Mouse (Mus musculus) lung, embryonic 14.5 days (tissue): ENCODE results near the gene Tia1. TPM values are rescaled to one million over a fixed set of nuclear protein-coding genes. Genes with fewer than 3 reads are reported as not detected.
A peak's percentile ranks its signal among the peaks of the same experiment; 100 is the strongest.

Experiments used
- ATAC-seq: fragments of 200-750 bp; cut with Nextera tagmentation; 2 replicates; pipeline ENCODE4 v1.8.0; 2017; ENCODE audit warnings: mild to moderate bottlenecking, moderate TSS enrichment, moderate library complexity; ENCODE audit not compliant: insufficient read depth
- DNase-seq: peaks from one replicate; pipeline ENCODE4 v3.0.0-alpha.2; 2015
- H3K27ac ChIP-seq: fragments of 300-500 bp; sonication (generic); 2 replicates; pipeline ENCODE4 v1.5.1; 2014; ENCODE audit warnings: low read depth, mild to moderate bottlenecking, moderate library complexity
- H3K27me3 ChIP-seq: fragments of 300-500 bp; sonication (generic); 2 replicates; pipeline ENCODE4 v1.6.1; 2014; ENCODE audit warnings: low read length, control low read depth; ENCODE audit not compliant: insufficient read depth
- H3K36me3 ChIP-seq: fragments of 300-500 bp; sonication (generic); 2 replicates; pipeline ENCODE4 v1.6.1; 2014; ENCODE audit warnings: control low read depth; ENCODE audit not compliant: insufficient read depth
- H3K4me1 ChIP-seq: fragments of 300-500 bp; sonication (generic); 2 replicates; pipeline ENCODE4 v1.6.1; 2014; ENCODE audit warnings: antibody characterized with exemption, control low read depth; ENCODE audit not compliant: insufficient read depth
- H3K4me2 ChIP-seq: fragments of 300-500 bp; sonication (generic); 2 replicates; pipeline ENCODE4 v1.6.1; 2014; ENCODE audit warnings: mild to moderate bottlenecking
- H3K4me3 ChIP-seq: fragments of 300-500 bp; sonication (generic); 2 replicates; pipeline ENCODE4 v1.5.1; 2014; ENCODE audit warnings: low read depth, low read length
- H3K9ac ChIP-seq: fragments of 300-500 bp; sonication (generic); 2 replicates; pipeline ENCODE4 v1.6.1; 2014
- H3K9me3 ChIP-seq: fragments of 300-500 bp; sonication (generic); 2 replicates; pipeline ENCODE4 v1.6.1; 2016; ENCODE audit warnings: low read depth, low read length, control low read depth
- CTCF ChIP-seq: IDR thresholded peaks from 2 replicates; pipeline ENCODE4 v1.5.1; 2016; ENCODE audit warnings: antibody characterized with exemption, low read depth
- WGBS: fragments of 180-500 bp; shearing (Covaris S2); extraction: QIAGEN DNeasy Blood & Tissue Kit; methylation state at CpG from one replicate; pipeline ENCODE4 v1.1.7; 2014; 5-methylcytosine and 5-hydroxymethylcytosine counted together
- polyA plus RNA-seq: library from polyadenylated mRNA; unstranded; fragments of >200 nt; fragmentation: Nextera tagmentation; extraction: Ambion mirVana; gene quantifications from 2 replicates; pipeline ENCODE4 v1.2.1, GENCODE M21; 2014

Tia1 gene
- polyA plus RNA-seq, 1 experiment from 2014 or later = 219 TPM

GRCm38 (mm10) chr6:86472100-86472955, 68.3 kb downstream of the Tia1 start:
- H3K27ac ChIP-seq = peak overlapping the region; percentile 92
- peak; percentile 94 for ATAC-seq
- WGBS = under 1% methylated on average over 56 of the region's 56 CpGs

GRCm38 (mm10) chr6:86473077-86473476, 69.1 kb downstream of the Tia1 start:
- Histone ChIP-seq H3K4me1 (peaks cover 10% of the 10 kb centered on the region; the same call in 1 of the 2 replicates), H3K4me3 (peak overlapping the region; percentile 42), H3K36me3 (peaks cover 18% of the 10 kb centered on the region; the same call in 1 of the 2 replicates), H3K4me2 (peak overlapping the region; percentile 90), H3K27ac (peak overlapping the region; percentile 92), H3K9me3 (no peaks in the 10 kb centered on the region), H3K27me3 (no peaks in the 10 kb centered on the region), H3K9ac (peak overlapping the region; percentile 53)
- ATAC-seq (peak; percentile 14; the same call in 1 of the 2 replicates), DNase-seq (peak; percentile 32)
- TF ChIP-seq CTCF = peak; percentile 30; the same call in 1 of the 2 replicates
- 53% methylated on average over 7 of the region's 7 CpGs for WGBS

More at GRCm38 (mm10) chr6:86472100-86472955, 68.3 kb downstream of the Tia1 start:
- Histone ChIP-seq H3K4me3 (peak overlapping the region; percentile 42), H3K4me2 (peak overlapping the region; percentile 90), H3K4me1 (peaks cover 10% of the 10 kb centered on the region; the same call in 1 of the 2 replicates), H3K36me3 (peaks cover 18% of the 10 kb centered on the region; the same call in 1 of the 2 replicates), H3K27me3 (no peaks in the 10 kb centered on the region), H3K9me3 (no peaks in the 10 kb centered on the region), H3K9ac (peak overlapping the region; percentile 66)
- DNase-seq = peak; percentile 100
- peak; percentile 97 for TF ChIP-seq CTCF

GRCm38 (mm10) chr6:86474072-86474471, 70.1 kb downstream of the Tia1 start:
- Histone ChIP-seq H3K27me3 (no peaks in the 10 kb centered on the region), H3K27ac (no peak overlapping the region; the same call in 1 of the 2 replicates), H3K4me2 (no peak overlapping the region), H3K4me3 (no peak overlapping the region), H3K9me3 (no peaks in the 10 kb centered on the region), H3K36me3 (peaks cover 13% of the 10 kb centered on the region; the same call in 1 of the 2 replicates), H3K4me1 (peaks cover 10% of the 10 kb centered on the region; the same call in 1 of the 2 replicates), H3K9ac (no peak overlapping the region)
- no peak for ATAC-seq
- no peak for DNase-seq
- WGBS = 93% methylated on average over 5 of the region's 5 CpGs
- TF ChIP-seq CTCF = no peak

- H3K9ac ChIP-seq = no peak overlapping the region
- H3K27ac ChIP-seq = peak overlapping the region; percentile 58; the same call in 1 of the 2 replicates
- no peak for TF ChIP-seq CTCF
- no peak overlapping the region for H3K4me3 ChIP-seq
- no peaks in the 10 kb centered on the region for H3K27me3 ChIP-seq
- peaks cover 10% of the 10 kb centered on the region; the same call in 1 of the 2 replicates for H3K4me1 ChIP-seq
- no peak overlapping the region for H3K4me2 ChIP-seq
- no peaks in the 10 kb centered on the region for H3K9me3 ChIP-seq
- peaks cover 8% of the 10 kb centered on the region; the same call in 1 of the 2 replicates for H3K36me3 ChIP-seq
- DNase-seq (no peak), ATAC-seq (no peak)
Measured at GRCm38 (mm10) chr6:86474646-86475181, 70.7 kb downstream of the Tia1 start.

- H3K27ac ChIP-seq = peak overlapping the region; percentile 58; the same call in 1 of the 2 replicates
- no peak for ATAC-seq
Measured at GRCm38 (mm10) chr6:86475462-86476167, 71.6 kb downstream of the Tia1 start.

GRCm38 (mm10) chr6:86476931-86477330, 72.9 kb downstream of the Tia1 start:
- H3K9me3 ChIP-seq = no peaks in the 10 kb centered on the region
- H3K4me2 ChIP-seq = no peak overlapping the region
- DNase-seq (no peak), ATAC-seq (no peak)
- H3K27me3 ChIP-seq = no peaks in the 10 kb centered on the region
- H3K36me3 ChIP-seq = no peaks in the 10 kb centered on the region
- WGBS = 60% methylated on average over 5 of the region's 5 CpGs
- H3K9ac ChIP-seq = no peak overlapping the region
- peak overlapping the region; percentile 48; the same call in 1 of the 2 replicates for H3K27ac ChIP-seq
- TF ChIP-seq CTCF = no peak
- H3K4me3 ChIP-seq = no peak overlapping the region
- H3K4me1 ChIP-seq = peaks cover 22% of the 10 kb centered on the region

More at GRCm38 (mm10) chr6:86475462-86476167, 71.6 kb downstream of the Tia1 start:
- Histone ChIP-seq H3K4me1 (peaks cover 17% of the 10 kb centered on the region), H3K9me3 (no peaks in the 10 kb centered on the region), H3K36me3 (no peaks in the 10 kb centered on the region), H3K9ac (no peak overlapping the region; the same call in 1 of the 2 replicates), H3K4me2 (no peak overlapping the region), H3K4me3 (no peak overlapping the region), H3K27me3 (no peaks in the 10 kb centered on the region)
- no peak for DNase-seq
- TF ChIP-seq CTCF = no peak
- 38% methylated on average over 9 of the region's 9 CpGs for WGBS
